Mouse (Mus musculus) kidney, embryonic 15.5 days (tissue): ENCODE data around the gene Tshz2. TPM values are rescaled to one million over a fixed set of nuclear protein-coding genes. Genes with fewer than 3 reads are reported as not detected.
A peak's percentile ranks its signal among the peaks of the same experiment; 100 is the strongest.

Experiments used
- ATAC-seq: fragments of 200-750 bp; cut with Nextera tagmentation; replicated peaks from 2 replicates; pipeline ENCODE4 v1.8.0; 2017; ENCODE audit warnings: moderate TSS enrichment; ENCODE audit not compliant: low FRiP score
- H3K27ac ChIP-seq: fragments of 300-500 bp; sonication (generic); 2 replicates; pipeline ENCODE4 v1.5.1; 2015; ENCODE audit warnings: mild to moderate bottlenecking, inconsistent platforms
- H3K27me3 ChIP-seq: fragments of 300-500 bp; sonication (generic); 2 replicates; pipeline ENCODE4 v1.6.1; 2015; ENCODE audit warnings: inconsistent platforms
- H3K36me3 ChIP-seq: fragments of 300-500 bp; sonication (generic); 2 replicates; pipeline ENCODE4 v1.6.1; 2015; ENCODE audit warnings: inconsistent platforms
- H3K4me1 ChIP-seq: fragments of 300-500 bp; sonication (generic); 2 replicates; pipeline ENCODE4 v1.6.1; 2015; ENCODE audit warnings: inconsistent platforms
- H3K4me2 ChIP-seq: fragments of 300-500 bp; sonication (generic); 2 replicates; pipeline ENCODE4 v1.6.1; 2015; ENCODE audit warnings: moderate library complexity, mild to moderate bottlenecking, inconsistent platforms
- H3K4me3 ChIP-seq: fragments of 300-500 bp; sonication (generic); replicated peaks from 2 replicates; pipeline ENCODE4 v1.5.1; 2015; ENCODE audit warnings: mild to moderate bottlenecking, inconsistent platforms
- H3K9ac ChIP-seq: fragments of 300-500 bp; sonication (generic); 2 replicates; pipeline ENCODE4 v1.6.1; 2015; ENCODE audit warnings: mild to moderate bottlenecking, inconsistent platforms
- H3K9me3 ChIP-seq: fragments of 300-500 bp; sonication (generic); replicated peaks from 2 replicates; pipeline ENCODE4 v1.6.1; 2016; ENCODE audit warnings: inconsistent platforms
- WGBS: fragments of 180-500 bp; shearing (Covaris S2); methylation state at CpG from one replicate; pipeline ENCODE4 v1.1.7; 2015; ENCODE audit warnings: mixed read lengths; 5-methylcytosine and 5-hydroxymethylcytosine counted together
- polyA plus RNA-seq: library from polyadenylated mRNA; unstranded; fragments of >200 nt; fragmentation: Nextera tagmentation; extraction: Ambion mirVana; gene quantifications from 2 replicates; pipeline ENCODE4 v1.2.1, GENCODE M21; 2015

The Tshz2 gene
- polyA plus RNA-seq, 1 experiment from 2014 or later: 17.8 TPM

- H3K36me3 ChIP-seq: peaks cover 71% of the 10 kb centered on the region
- H3K9me3 ChIP-seq: no peaks in the 10 kb centered on the region
- whole genome bisulfite sequencing: 84% methylated on average over 3 of the region's 3 CpGs
- H3K9ac ChIP-seq: no peak overlapping the region
- no peaks in the 10 kb centered on the region for H3K4me1 ChIP-seq
- no peak for ATAC-seq
- no peak overlapping the region for H3K4me2 ChIP-seq
- no peak overlapping the region for H3K4me3 ChIP-seq
- no peak overlapping the region for H3K27ac ChIP-seq
- no peaks in the 10 kb centered on the region for H3K27me3 ChIP-seq
These were observed 475.0 kb downstream of the Tshz2 start for GRCm38 (mm10) chr2:170107791-170108190.

GRCm38 (mm10) chr2:170109528-170109927 is 476.7 kb downstream of the Tshz2 start:
- H3K9me3 ChIP-seq: no peaks in the 10 kb centered on the region
- no peak for ATAC-seq
- WGBS: 60% methylated on average over 5 of the region's 5 CpGs
- no peak overlapping the region for H3K9ac ChIP-seq
- H3K4me3 ChIP-seq: no peak overlapping the region
- 0 out of 2 replicates have a peak overlapping the region, but pooled peaks have one; percentile 18 for H3K27ac ChIP-seq
- H3K36me3 ChIP-seq: peaks cover 88% of the 10 kb centered on the region
- H3K4me2 ChIP-seq: no peak overlapping the region
- no peaks in the 10 kb centered on the region for H3K4me1 ChIP-seq
- no peaks in the 10 kb centered on the region for H3K27me3 ChIP-seq

GRCm38 (mm10) chr2:170110306-170110705 is 477.5 kb downstream of the Tshz2 start:
- H3K9me3 ChIP-seq: no peaks in the 10 kb centered on the region
- H3K4me3 ChIP-seq: no peak overlapping the region
- peaks cover 96% of the 10 kb centered on the region for H3K36me3 ChIP-seq
- no peak overlapping the region for H3K27ac ChIP-seq
- no peaks in the 10 kb centered on the region for H3K27me3 ChIP-seq
- WGBS: 63% methylated on average over 8 of the region's 8 CpGs
- no peak for ATAC-seq
- no peak overlapping the region for H3K9ac ChIP-seq
- no peaks in the 10 kb centered on the region for H3K4me1 ChIP-seq
- no peak overlapping the region for H3K4me2 ChIP-seq

GRCm38 (mm10) chr2:170116704-170117281 is 484.0 kb downstream of the Tshz2 start:
- Histone ChIP-seq H3K4me2 (no peak overlapping the region), H3K27ac (peak overlapping the region; percentile 52), H3K4me1 (peaks cover 18% of the 10 kb centered on the region), H3K9me3 (no peaks in the 10 kb centered on the region), H3K36me3 (peaks cover 93% of the 10 kb centered on the region), H3K9ac (no peak overlapping the region), H3K4me3 (no peak overlapping the region), H3K27me3 (no peaks in the 10 kb centered on the region)
- no peak; the same call in 1 of the 2 replicates for ATAC-seq
- 48% methylated on average over 4 of the region's 4 CpGs for WGBS

- no peaks in the 10 kb centered on the region for H3K9me3 ChIP-seq
- no peak overlapping the region for H3K9ac ChIP-seq
- no peaks in the 10 kb centered on the region for H3K27me3 ChIP-seq
- WGBS: 88% methylated on average over 19 of the region's 19 CpGs
- H3K4me2 ChIP-seq: no peak overlapping the region
- ATAC-seq: no peak
- H3K27ac ChIP-seq: no peak overlapping the region
- peaks cover 26% of the 10 kb centered on the region for H3K4me1 ChIP-seq
- peaks cover 83% of the 10 kb centered on the region for H3K36me3 ChIP-seq
- H3K4me3 ChIP-seq: no peak overlapping the region
These were observed 487.6 kb downstream of the Tshz2 start for GRCm38 (mm10) chr2:170120139-170121027.

Other genes starting within 250 kb of the Tshz2 start
- not detected in 2 replicates for gene Gm11011, start 45.3 kb upstream of the Tshz2 start, polyA plus RNA-seq